Mouse (Mus musculus) T-cell, adult 2 months (primary cell): ENCODE measurements around the gene Tssc4.
A peak's percentile ranks its signal among the peaks of the same experiment; 100 is the strongest.

Experiments used
- DNase-seq: peaks from one replicate; pipeline ENCODE4 v3.0.0; 2022; ENCODE audit warnings: low spot score

Gene Tssc4

GRCm38 (mm10) chr7:143068882-143069591 is at the start of gene Tssc4:
Gene Tssc4, plus strand, starts transcription at chr7:143069249.
- DNase-seq = peak; percentile 99

- DNase-seq = no peak
Measured at GRCm38 (mm10) chr7:143020040-143020439, 49.0 kb upstream of the Tssc4 start.

GRCm38 (mm10) chr7:143020764-143021163 is 48.3 kb upstream of the Tssc4 start:
- no peak for DNase-seq

- DNase-seq = no peak
Measured at GRCm38 (mm10) chr7:143021356-143022164, 47.5 kb upstream of the Tssc4 start.

GRCm38 (mm10) chr7:143023499-143023898 is 45.5 kb upstream of the Tssc4 start:
- DNase-seq = no peak

GRCm38 (mm10) chr7:143024293-143024692 is 44.8 kb upstream of the Tssc4 start:
- no peak for DNase-seq

GRCm38 (mm10) chr7:143025496-143025895 is 43.6 kb upstream of the Tssc4 start:
- DNase-seq = no peak

- DNase-seq = no peak
Measured at GRCm38 (mm10) chr7:143027196-143027595, 41.9 kb upstream of the Tssc4 start.

GRCm38 (mm10) chr7:143031816-143032215 is 37.2 kb upstream of the Tssc4 start:
- DNase-seq = no peak

- DNase-seq = no peak
Measured at GRCm38 (mm10) chr7:143033581-143033980, 35.5 kb upstream of the Tssc4 start.

GRCm38 (mm10) chr7:143034112-143034511 is 34.9 kb upstream of the Tssc4 start:
- DNase-seq = no peak

- DNase-seq = no peak
Measured at GRCm38 (mm10) chr7:143034519-143035450, 34.3 kb upstream of the Tssc4 start.

GRCm38 (mm10) chr7:143036787-143037186 is 32.3 kb upstream of the Tssc4 start:
- DNase-seq = no peak

- DNase-seq = no peak
Measured at GRCm38 (mm10) chr7:143037306-143037705, 31.7 kb upstream of the Tssc4 start.

- no peak for DNase-seq
Measured at GRCm38 (mm10) chr7:143038174-143038931, 30.7 kb upstream of the Tssc4 start.

- DNase-seq = no peak
Measured at GRCm38 (mm10) chr7:143040561-143040960, 28.5 kb upstream of the Tssc4 start.

- DNase-seq = no peak
Measured at GRCm38 (mm10) chr7:143041138-143041822, 27.8 kb upstream of the Tssc4 start.

GRCm38 (mm10) chr7:143042089-143042488 is 27.0 kb upstream of the Tssc4 start:
- DNase-seq = no peak

GRCm38 (mm10) chr7:143042897-143043300 is 26.1 kb upstream of the Tssc4 start:
- no peak for DNase-seq

- DNase-seq = no peak
Measured at GRCm38 (mm10) chr7:143044049-143044825, 24.8 kb upstream of the Tssc4 start.
